ENCODE assay signal across 19 mouse cellular contexts in genomic region chr7:80373352-80373751, GRCm38 (mm10).
"Had no signal": no experiment of that assay in that cellular context is flagged by ENCODE, and none has a peak within 500 bp of the region (broad histone marks: within the 10 kb centered on the region; RNA-seq: fewer than 3 reads in every experiment).

No protein-coding gene starts in this region.

- H3K4me3 ChIP-seq: left cerebral cortex, adult 2 months; lung, embryonic 15.5 days; midbrain, embryonic 10.5 days; midbrain, embryonic 13.5 days; myocyte; neural tube, embryonic 13.5 days had no signal

- DNase-seq: kidney, adult 2 months; kidney, postnatal 25 days; layer of hippocampus, postnatal 36 days; lung, adult 18-20 months; lung, postnatal 14 days; lung, postnatal 4 days; retina, postnatal 1 day; right cerebral cortex, postnatal 25 days had no signal

- ATAC-seq: inflammation-experienced regulatory T-cells, adult 6 months; intestine, postnatal 0 days; midbrain, embryonic 13.5 days; midbrain, embryonic 16.5 days had no signal

- H3K27me3 ChIP-seq: lung, embryonic 15.5 days; neural tube, embryonic 13.5 days had no signal

- H3K27ac ChIP-seq: kidney, postnatal 0 days; left cerebral cortex, adult 2 months; liver, embryonic 14.5 days; lung, embryonic 15.5 days; midbrain, embryonic 10.5 days; midbrain, embryonic 13.5 days; neural tube, embryonic 13.5 days had no signal

- H3K9ac ChIP-seq: liver, embryonic 14.5 days; lung, embryonic 15.5 days; midbrain, embryonic 13.5 days; neural tube, embryonic 13.5 days had no signal

- H3K4me2 ChIP-seq: lung, embryonic 15.5 days; midbrain, embryonic 13.5 days; neural tube, embryonic 13.5 days had no signal

- H3K9me3 ChIP-seq: lung, embryonic 15.5 days; midbrain, embryonic 10.5 days; midbrain, embryonic 13.5 days; neural tube, embryonic 13.5 days had no signal
